Mouse (Mus musculus): ENCODE measurements around the gene 1300017J02Rik.
A peak's percentile ranks its signal among the peaks of the same experiment; 100 is the strongest.

Gene 1300017J02Rik

DNA sequence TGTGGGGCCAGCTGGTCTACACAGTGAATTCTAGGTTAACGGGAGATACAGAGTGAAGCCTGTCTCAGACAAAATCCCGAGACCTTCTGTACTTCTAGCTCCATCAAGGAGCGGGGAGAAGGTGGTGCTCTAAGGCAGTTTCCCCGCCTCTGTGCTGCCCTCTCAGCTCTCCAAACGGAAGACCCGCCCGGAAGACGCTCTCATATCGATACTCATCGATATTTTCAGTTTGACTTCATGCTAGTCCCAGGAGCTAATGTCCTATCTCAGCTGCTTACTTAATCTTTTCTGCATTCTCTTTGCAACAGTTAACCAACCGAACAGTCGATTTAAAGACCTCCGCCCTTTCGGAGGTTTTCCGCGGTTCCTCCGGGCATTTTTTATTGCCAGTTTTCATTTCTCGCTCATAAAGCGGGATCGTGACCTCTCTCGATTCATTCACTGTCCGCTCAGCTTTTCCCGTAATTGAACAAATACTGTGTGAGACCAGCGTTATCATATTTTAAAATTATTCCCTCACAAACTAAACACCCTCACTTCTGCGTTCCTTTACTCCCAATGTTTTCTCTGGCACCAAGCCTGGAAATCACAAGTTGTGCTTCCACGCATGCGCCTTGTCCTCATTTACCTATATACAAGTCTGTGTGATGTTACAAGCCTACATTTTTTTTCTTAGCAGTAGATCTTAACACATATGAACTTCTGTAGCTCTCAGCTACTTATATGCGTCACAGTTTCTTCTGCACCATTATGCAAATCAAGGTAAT, 92.0 kb downstream of the 1300017J02Rik start:
- DNase-seq = no peak

DNA sequence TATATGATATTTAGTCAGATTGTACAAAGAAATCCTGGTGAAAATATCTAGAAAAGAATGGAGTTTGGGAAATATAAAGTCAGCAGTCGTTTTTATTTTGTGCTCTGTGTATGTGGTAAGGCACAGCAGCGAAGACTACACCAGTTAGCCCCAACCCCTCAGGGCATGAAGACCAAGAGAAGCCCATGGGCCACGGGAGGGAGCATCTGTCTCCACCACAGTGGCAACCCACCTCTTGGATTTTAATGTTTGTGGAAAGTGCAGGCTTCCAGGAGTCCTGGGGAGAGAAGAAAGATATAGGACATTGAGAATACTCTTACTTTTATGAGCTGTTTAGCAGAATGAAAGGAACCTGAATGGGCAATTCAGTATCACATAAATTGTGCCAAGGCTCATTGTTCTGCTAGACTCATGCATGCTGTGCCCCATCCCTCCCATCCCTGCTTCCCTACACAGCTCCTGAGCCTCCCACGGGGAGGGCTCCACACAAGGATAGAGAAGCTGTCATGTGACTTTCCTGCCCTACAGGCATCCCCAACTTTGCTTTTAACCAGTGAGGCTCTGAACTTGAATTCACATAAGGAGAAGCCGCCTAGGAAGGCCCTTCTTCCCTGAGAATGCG, 96.0 kb downstream of the 1300017J02Rik start:
- no peak for DNase-seq

DNA sequence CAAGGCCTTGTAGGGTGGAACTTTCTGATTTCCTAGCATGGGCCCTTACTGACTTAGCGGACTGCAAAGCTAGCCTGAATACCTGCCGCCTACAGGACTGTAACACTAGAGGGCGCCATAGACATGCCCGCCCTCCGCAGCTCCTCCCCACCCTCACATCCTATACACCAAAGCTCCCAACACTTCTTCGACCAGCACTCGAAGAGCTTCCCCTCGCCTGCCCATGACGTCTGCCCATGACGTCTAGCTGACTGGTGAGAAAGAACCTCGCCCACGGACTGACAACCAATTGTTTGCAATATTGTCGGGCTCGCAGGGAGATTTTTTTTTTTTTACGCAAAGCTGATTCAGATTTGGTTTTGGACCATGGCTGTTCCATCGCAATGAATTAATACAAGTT, 97.0 kb downstream of the 1300017J02Rik start:
- DNase-seq = peak; percentile 72

DNA sequence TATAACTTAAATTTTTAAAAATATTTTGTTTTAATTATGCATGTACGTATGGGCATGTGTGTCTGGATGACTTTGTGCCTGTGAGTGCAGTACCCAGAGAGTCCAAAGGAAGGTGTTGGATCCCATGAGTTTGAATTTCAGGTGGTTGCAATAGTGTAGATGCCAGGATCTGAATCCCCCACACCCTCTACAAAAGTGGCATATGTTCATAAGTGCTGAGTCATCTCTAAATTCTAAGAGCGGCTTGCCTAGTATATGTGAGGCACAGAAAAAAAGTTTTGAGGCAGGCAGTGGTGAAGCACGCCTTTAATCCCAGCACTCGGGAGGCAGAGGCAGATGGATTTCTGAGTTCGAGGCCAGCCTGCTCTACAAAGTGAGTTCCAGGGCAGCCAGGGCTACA, 99.1 kb downstream of the 1300017J02Rik start:
- no peak for DNase-seq

DNA sequence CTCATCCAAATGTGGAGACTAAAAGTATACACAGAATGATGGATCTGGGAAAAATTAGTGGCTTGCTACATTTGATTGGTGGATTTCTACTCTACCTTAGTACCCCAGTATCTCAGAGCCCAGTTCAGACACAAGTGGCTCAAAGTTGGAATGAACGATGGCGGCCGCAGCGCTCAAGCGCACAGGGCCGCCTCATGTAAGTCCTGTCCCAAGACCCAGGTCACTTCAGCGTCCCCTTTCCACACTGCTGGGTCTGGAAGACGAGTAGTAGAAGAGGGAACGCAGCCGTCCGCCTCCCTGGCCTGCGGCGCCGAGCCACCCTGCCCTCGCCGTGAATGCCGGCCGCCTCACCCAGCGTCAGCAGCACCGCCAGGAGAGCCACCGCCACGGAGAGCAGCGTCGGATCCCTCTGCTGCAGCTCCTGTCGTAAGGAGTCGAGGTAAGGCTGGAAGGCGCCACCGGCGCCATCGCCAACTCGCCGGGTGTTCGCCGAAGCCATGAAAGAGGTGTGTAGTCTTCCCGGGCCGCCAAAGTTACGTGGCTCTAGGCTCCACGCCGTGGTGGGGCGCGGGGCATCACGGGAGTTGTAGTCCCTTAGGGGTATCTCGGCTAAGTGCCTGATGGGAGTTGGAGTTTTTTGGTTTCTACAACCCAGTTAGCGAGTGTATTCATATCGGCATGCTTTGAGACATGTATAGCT, 103.2 kb downstream of the 1300017J02Rik start, which contains the start of gene Srprb:
Gene Srprb (minus strand): TSS at position 577 of the 700 bp plus-strand sequence.
- DNase-seq = peak; percentile 92
